Comparison of ENCODE assay signal across 17 mouse cellular contexts in genomic region chr8:92602973-92603372, GRCm38 (mm10).
A peak's percentile ranks its signal among the peaks of the same experiment; 100 is the strongest.
DNase-seq lines count a peak whose midpoint lies in the region; ATAC-seq lines count a peak whose summit lies in the region.
"Had no signal": no experiment of that assay in that cellular context is flagged by ENCODE, and none has a peak within 500 bp of the region (broad histone marks: within the 10 kb centered on the region; RNA-seq: fewer than 3 reads in every experiment).

No protein-coding gene starts in this region.

- 80% methylated on average over 7 of the region's 7 CpGs for WGBS in forebrain, embryonic 11.5 days
- 84% methylated on average over 7 of the region's 7 CpGs for WGBS in forebrain, embryonic 14.5 days
- 16% methylated on average over 7 of the region's 7 CpGs for WGBS in heart, embryonic 12.5 days
- WGBS in heart, embryonic 16.5 days = 28% methylated on average over 7 of the region's 7 CpGs
- 76% methylated on average over 7 of the region's 7 CpGs for WGBS in midbrain, embryonic 16.5 days

- H3K9me3 ChIP-seq in forebrain, embryonic 11.5 days (ENCODE audit: control insufficient read depth, low read length) = no peaks in the 10 kb centered on the region
- H3K9me3 ChIP-seq in forebrain, embryonic 14.5 days (replicated peaks; ENCODE audit: control insufficient read depth, low read length) = no peaks in the 10 kb centered on the region
- H3K9me3 ChIP-seq in heart, embryonic 12.5 days (replicated peaks) = no peaks in the 10 kb centered on the region
- no peaks in the 10 kb centered on the region for H3K9me3 ChIP-seq in heart, embryonic 16.5 days (replicated peaks; ENCODE audit: control insufficient read depth, low read length)
- H3K9me3 ChIP-seq in midbrain, embryonic 16.5 days (replicated peaks; ENCODE audit: control insufficient read depth, low read length, poor library complexity, severe bottlenecking) = no peaks in the 10 kb centered on the region
- H3K9me3 ChIP-seq: forebrain, embryonic 15.5 days; hindbrain, embryonic 15.5 days had no signal

- H3K36me3 ChIP-seq in forebrain, embryonic 11.5 days (ENCODE audit: control insufficient read depth, insufficient read depth, low read length) = no peaks in the 10 kb centered on the region
- H3K36me3 ChIP-seq in forebrain, embryonic 14.5 days (ENCODE audit: control insufficient read depth, insufficient read depth, low read length) = no peaks in the 10 kb centered on the region
- no peaks in the 10 kb centered on the region for H3K36me3 ChIP-seq in heart, embryonic 12.5 days
- no peaks in the 10 kb centered on the region for H3K36me3 ChIP-seq in heart, embryonic 16.5 days (ENCODE audit: control insufficient read depth, insufficient read depth)
- no peaks in the 10 kb centered on the region for H3K36me3 ChIP-seq in midbrain, embryonic 16.5 days (ENCODE audit: control insufficient read depth, insufficient read depth, low read length)
- H3K36me3 ChIP-seq: forebrain, embryonic 15.5 days; hindbrain, embryonic 15.5 days had no signal

- no peaks in the 10 kb centered on the region for H3K27me3 ChIP-seq in forebrain, embryonic 11.5 days (ENCODE audit: control insufficient read depth, insufficient read depth, low read length)
- H3K27me3 ChIP-seq in forebrain, embryonic 14.5 days (replicated peaks; ENCODE audit: control insufficient read depth, insufficient read depth, low read length) = no peaks in the 10 kb centered on the region
- H3K27me3 ChIP-seq in heart, embryonic 12.5 days (replicated peaks) = no peaks in the 10 kb centered on the region
- no peaks in the 10 kb centered on the region for H3K27me3 ChIP-seq in heart, embryonic 16.5 days (ENCODE audit: control insufficient read depth, insufficient read depth, low read length)
- H3K27me3 ChIP-seq in midbrain, embryonic 16.5 days (ENCODE audit: control insufficient read depth, insufficient read depth, low read depth, low read length) = no peaks in the 10 kb centered on the region
- H3K27me3 ChIP-seq: forebrain, embryonic 15.5 days; hindbrain, embryonic 15.5 days had no signal

- H3K9ac ChIP-seq in forebrain, embryonic 11.5 days (ENCODE audit: low read length) = no peak overlapping the region
- no peak overlapping the region for H3K9ac ChIP-seq in forebrain, embryonic 14.5 days (ENCODE audit: low read length)
- no peak overlapping the region for H3K9ac ChIP-seq in heart, embryonic 12.5 days
- no peak overlapping the region for H3K9ac ChIP-seq in heart, embryonic 16.5 days (ENCODE audit: low read length)
- no peak overlapping the region for H3K9ac ChIP-seq in midbrain, embryonic 16.5 days (ENCODE audit: low read depth, low read length)
- H3K9ac ChIP-seq: forebrain, embryonic 15.5 days; hindbrain, embryonic 15.5 days had no signal

- peak; percentile 29 for DNase-seq in forebrain, embryonic 11.5 days (ENCODE audit: low spot score)
- no peak for DNase-seq in forebrain, embryonic 14.5 days (ENCODE audit: low spot score)
- DNase-seq in heart, adult 18-20 months = no peak
- no peak for DNase-seq in heart, adult 9 months (ENCODE audit: low spot score in 2 of 2)
- DNase-seq: adrenal gland, postnatal 10 days; cerebellum, adult 11 months; cerebellum, adult 8-10 months; cerebellum, postnatal 14 days; gastrocnemius, postnatal 36 days; kidney, adult 8-10 months had no signal

- no peak overlapping the region for H3K4me3 ChIP-seq in forebrain, embryonic 11.5 days (ENCODE audit: low read depth, low read length)
- H3K4me3 ChIP-seq in forebrain, embryonic 14.5 days (ENCODE audit: low read depth, low read length) = no peak overlapping the region
- no peak overlapping the region for H3K4me3 ChIP-seq in heart, embryonic 12.5 days
- no peak overlapping the region for H3K4me3 ChIP-seq in heart, embryonic 16.5 days (ENCODE audit: low read length)
- no peak overlapping the region for H3K4me3 ChIP-seq in midbrain, embryonic 16.5 days (ENCODE audit: low read depth, low read length)
- H3K4me3 ChIP-seq: forebrain, embryonic 15.5 days; hindbrain, embryonic 15.5 days had no signal

- H3K27ac ChIP-seq in forebrain, embryonic 11.5 days (ENCODE audit: low read depth, low read length) = no peak overlapping the region
- H3K27ac ChIP-seq in forebrain, embryonic 14.5 days (ENCODE audit: low read depth, low read length) = no peak overlapping the region
- H3K27ac ChIP-seq in heart, embryonic 12.5 days (ENCODE audit: poor library complexity, severe bottlenecking) = peak overlapping the region; percentile 49
- H3K27ac ChIP-seq in heart, embryonic 16.5 days (ENCODE audit: low read length) = no peak overlapping the region
- H3K27ac ChIP-seq in midbrain, embryonic 16.5 days (ENCODE audit: low read length) = no peak overlapping the region
- H3K27ac ChIP-seq: forebrain, embryonic 15.5 days; hindbrain, embryonic 15.5 days had no signal

- no peaks in the 10 kb centered on the region for H3K4me1 ChIP-seq in forebrain, embryonic 11.5 days (replicated peaks; ENCODE audit: control insufficient read depth, insufficient read depth, low read length)
- no peaks in the 10 kb centered on the region for H3K4me1 ChIP-seq in forebrain, embryonic 14.5 days (ENCODE audit: control insufficient read depth, insufficient read depth, low read length)
- H3K4me1 ChIP-seq in heart, embryonic 12.5 days (replicated peaks) = peaks cover 16% of the 10 kb centered on the region
- no peaks in the 10 kb centered on the region for H3K4me1 ChIP-seq in heart, embryonic 16.5 days (ENCODE audit: control insufficient read depth, insufficient read depth, low read length)
- no peaks in the 10 kb centered on the region for H3K4me1 ChIP-seq in midbrain, embryonic 16.5 days (ENCODE audit: control insufficient read depth, insufficient read depth, low read length)
- H3K4me1 ChIP-seq: forebrain, embryonic 15.5 days; hindbrain, embryonic 15.5 days had no signal

- no peak for ATAC-seq in forebrain, embryonic 11.5 days (replicated peaks; ENCODE audit: low FRiP score)
- ATAC-seq in forebrain, embryonic 14.5 days = no peak
- ATAC-seq in heart, embryonic 12.5 days (ENCODE audit: insufficient number of reproducible peaks, low FRiP score) = peak; percentile 84
- peak; percentile 65 for ATAC-seq in heart, embryonic 16.5 days (replicated peaks; ENCODE audit: extremely low read depth, insufficient read depth, low FRiP score)
- ATAC-seq in midbrain, embryonic 16.5 days = no peak
- ATAC-seq: forebrain, embryonic 15.5 days; inflammation-experienced regulatory T-cells, adult 6 months; intestine, postnatal 0 days had no signal

- H3K4me2 ChIP-seq in forebrain, embryonic 11.5 days (ENCODE audit: low read depth, low read length, severe bottlenecking) = no peak overlapping the region
- no peak overlapping the region for H3K4me2 ChIP-seq in forebrain, embryonic 14.5 days (ENCODE audit: low read length)
- H3K4me2 ChIP-seq in heart, embryonic 12.5 days = no peak overlapping the region
- H3K4me2 ChIP-seq in heart, embryonic 16.5 days (ENCODE audit: low read depth, low read length) = no peak overlapping the region
- no peak overlapping the region for H3K4me2 ChIP-seq in midbrain, embryonic 16.5 days (ENCODE audit: low read length)
- H3K4me2 ChIP-seq: forebrain, embryonic 15.5 days; hindbrain, embryonic 15.5 days had no signal

Comparison
In these comparisons a context has a peak if more than half of its experiments do, and no peak if none do; other contexts are left out.
1. ATAC-seq: peak in heart, embryonic 12.5 days (single experiment) and heart, embryonic 16.5 days (single experiment); none in forebrain, embryonic 11.5 days (single experiment), forebrain, embryonic 14.5 days (single experiment) and midbrain, embryonic 16.5 days (single experiment).